Mouse (Mus musculus) thymus, adult 2 months (tissue): Measurements from ENCODE around the gene Klf11.

Experiments
- CTCF ChIP-seq: fragments of 200-500 bp; IDR thresholded peaks from 2 replicates; pipeline ENCODE4 v1.5.1; 2012; ENCODE audit warnings: mild to moderate bottlenecking, control low read depth, low read length, moderate library complexity, borderline replicate concordance; ENCODE audit not compliant: control insufficient read depth, poor library complexity, insufficient read depth; ENCODE audit errors: extremely low read depth
- POLR2A ChIP-seq: fragments of 200-500 bp; IDR thresholded peaks from 2 replicates; pipeline ENCODE4 v1.6.1; 2012; ENCODE audit warnings: mild to moderate bottlenecking, low read length, control low read depth, moderate library complexity; ENCODE audit not compliant: control insufficient read depth, poor library complexity, insufficient read depth; ENCODE audit errors: extremely low read depth

GRCm38 (mm10) chr12:24682563-24682962 is 31.5 kb downstream of the Klf11 start:
- TF ChIP-seq CTCF, result no peak
- TF ChIP-seq POLR2A, result no peak
